Mouse (Mus musculus) neural tube, embryonic 14.5 days (tissue): ENCODE measurements at regions not wholly inside any gene's neighbourhood (a gene's known extent, or its start where the extent isn't known, plus 50 kb on each side); places are given as distances from the start of the nearest gene placed in this dataset.

Experiments
- ATAC-seq: fragments of 200-750 bp; cut with Nextera tagmentation; 2 replicates; pipeline ENCODE4 v1.8.0; 2017; ENCODE audit warnings: low read depth, mild to moderate bottlenecking, moderate TSS enrichment, moderate library complexity
- H3K27ac ChIP-seq: fragments of 300-500 bp; sonication (generic); 2 replicates; pipeline ENCODE4 v1.5.1; 2014; ENCODE audit warnings: low read depth, mild to moderate bottlenecking, control low read depth, low read length, moderate library complexity, mixed read lengths
- H3K27me3 ChIP-seq: fragments of 300-500 bp; sonication (generic); 2 replicates; pipeline ENCODE4 v1.6.1; 2014; ENCODE audit warnings: low read length; ENCODE audit not compliant: control insufficient read depth, insufficient read depth
- H3K36me3 ChIP-seq: fragments of 300-500 bp; sonication (generic); 2 replicates; pipeline ENCODE4 v1.6.1; 2014; ENCODE audit warnings: low read length, mixed read lengths; ENCODE audit not compliant: control insufficient read depth, insufficient read depth
- H3K4me1 ChIP-seq: fragments of 300-500 bp; sonication (generic); 2 replicates; pipeline ENCODE4 v1.6.1; 2014; ENCODE audit warnings: low read length; ENCODE audit not compliant: control insufficient read depth, insufficient read depth
- H3K4me2 ChIP-seq: fragments of 300-500 bp; sonication (generic); 2 replicates; pipeline ENCODE4 v1.6.1; 2014; ENCODE audit warnings: mild to moderate bottlenecking, low read depth, low read length, control low read depth
- H3K4me3 ChIP-seq: fragments of 300-500 bp; sonication (generic); 2 replicates; pipeline ENCODE4 v1.5.1; 2014; ENCODE audit warnings: low read depth, low read length, control low read depth, mixed read lengths
- H3K9ac ChIP-seq: fragments of 300-500 bp; sonication (generic); replicated peaks from 2 replicates; pipeline ENCODE4 v1.6.1; 2014; ENCODE audit warnings: low read depth, mild to moderate bottlenecking, control low read depth, low read length, mixed read lengths
- H3K9me3 ChIP-seq: fragments of 300-500 bp; sonication (generic); 2 replicates; pipeline ENCODE4 v1.6.1; 2016; ENCODE audit warnings: low read length; ENCODE audit not compliant: control insufficient read depth
- WGBS: fragments of 180-500 bp; shearing (Covaris S2); extraction: QIAGEN DNeasy Blood & Tissue Kit; methylation state at CpG from one replicate; pipeline ENCODE4 v1.1.7; 2014; 5-methylcytosine and 5-hydroxymethylcytosine counted together

DNA sequence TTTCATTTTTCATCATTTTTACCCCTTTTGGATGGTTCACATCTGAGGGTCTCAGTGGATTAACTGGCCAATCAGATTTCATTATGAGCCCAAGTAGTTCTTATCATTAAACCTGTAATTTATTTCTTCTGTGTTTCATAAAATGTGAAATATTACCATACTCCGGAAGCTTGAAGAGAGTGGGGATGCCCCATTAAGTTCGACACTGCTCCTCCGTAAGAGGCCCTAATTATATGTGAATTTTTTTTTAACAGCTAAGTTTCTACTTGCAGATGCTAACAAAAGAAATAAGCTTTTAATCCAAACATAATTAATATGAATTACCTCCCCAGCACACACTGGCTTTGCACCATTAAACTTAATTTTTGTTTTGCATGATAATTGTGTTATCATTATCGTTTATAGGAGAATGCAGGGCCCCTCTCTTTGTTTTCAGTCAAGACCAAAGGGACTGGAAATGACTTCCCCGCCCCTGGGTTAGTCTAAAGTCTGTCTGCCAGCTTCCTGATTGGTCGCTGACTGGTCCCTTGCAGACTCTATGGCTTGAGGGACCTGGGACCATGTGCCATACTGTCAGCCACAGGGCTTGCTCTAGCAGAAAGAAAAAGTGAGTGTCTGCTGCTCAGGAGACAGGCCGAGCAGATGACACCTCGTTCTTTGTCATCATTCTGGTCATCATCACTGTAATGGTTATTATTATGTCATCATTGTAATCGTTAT is 270.9 kb upstream of the Zfp703 start:
- Histone ChIP-seq H3K36me3 (no peaks in the 10 kb centered on the region), H3K27ac (no peak overlapping the region), H3K27me3 (no peaks in the 10 kb centered on the region), H3K4me3 (no peak overlapping the region), H3K4me1 (no peaks in the 10 kb centered on the region), H3K9ac (no peak overlapping the region), H3K9me3 (no peaks in the 10 kb centered on the region), H3K4me2 (no peak overlapping the region)
- WGBS = 30% methylated on average over 9 of the region's 9 CpGs
- peak; percentile 58 for ATAC-seq

DNA sequence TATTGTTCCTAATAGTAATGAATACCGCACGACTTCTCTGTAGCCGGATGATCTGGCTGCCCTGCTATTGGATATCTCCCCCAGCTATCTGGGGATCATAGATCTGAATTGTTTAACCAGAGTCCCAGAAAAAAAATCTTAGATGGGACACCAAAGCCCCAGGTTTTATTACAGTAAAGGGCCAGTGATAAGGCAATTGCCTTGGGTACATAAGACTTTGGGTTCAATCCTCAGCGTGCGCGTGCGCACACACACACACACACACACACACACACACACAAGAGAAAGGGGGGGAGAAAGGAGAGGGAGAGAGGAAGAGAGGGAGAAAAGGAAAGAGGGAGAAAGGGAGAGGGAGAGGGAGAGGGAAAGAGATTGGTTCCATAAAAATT is 270.4 kb upstream of the Zfp703 start:
- H3K4me2 ChIP-seq = no peak overlapping the region
- WGBS = 80% methylated on average over 7 of the region's 7 CpGs
- H3K27ac ChIP-seq = no peak overlapping the region
- H3K4me1 ChIP-seq = no peaks in the 10 kb centered on the region
- no peaks in the 10 kb centered on the region for H3K9me3 ChIP-seq
- no peaks in the 10 kb centered on the region for H3K36me3 ChIP-seq
- no peak for ATAC-seq
- no peak overlapping the region for H3K4me3 ChIP-seq
- H3K27me3 ChIP-seq = no peaks in the 10 kb centered on the region
- no peak overlapping the region for H3K9ac ChIP-seq

DNA sequence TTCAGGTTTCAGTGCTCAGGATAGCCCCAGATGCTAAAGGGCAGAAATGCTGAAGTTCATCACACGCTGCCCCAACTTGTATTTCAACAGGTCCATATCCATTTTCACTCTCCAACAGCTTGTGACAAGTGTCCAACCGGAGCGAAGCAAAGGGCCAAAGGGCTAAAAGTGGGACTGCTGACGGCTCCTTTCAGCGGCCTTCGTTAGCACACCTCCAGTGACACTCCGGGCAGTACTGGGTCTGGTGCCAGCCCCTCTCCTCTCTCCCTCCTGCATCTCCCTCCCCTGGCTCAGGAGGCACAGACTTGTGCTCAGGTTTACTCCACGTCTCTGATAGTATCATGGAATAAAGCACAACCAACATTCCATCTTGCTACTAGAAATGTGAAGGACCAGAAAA is 263.3 kb upstream of the Zfp703 start:
- Histone ChIP-seq H3K4me2 (no peak overlapping the region), H3K4me3 (no peak overlapping the region), H3K27ac (no peak overlapping the region), H3K9me3 (no peaks in the 10 kb centered on the region), H3K4me1 (no peaks in the 10 kb centered on the region), H3K36me3 (no peaks in the 10 kb centered on the region), H3K9ac (no peak overlapping the region), H3K27me3 (no peaks in the 10 kb centered on the region; the same call in 1 of the 2 replicates)
- WGBS = 96% methylated on average over 8 of the region's 8 CpGs
- no peak for ATAC-seq

DNA sequence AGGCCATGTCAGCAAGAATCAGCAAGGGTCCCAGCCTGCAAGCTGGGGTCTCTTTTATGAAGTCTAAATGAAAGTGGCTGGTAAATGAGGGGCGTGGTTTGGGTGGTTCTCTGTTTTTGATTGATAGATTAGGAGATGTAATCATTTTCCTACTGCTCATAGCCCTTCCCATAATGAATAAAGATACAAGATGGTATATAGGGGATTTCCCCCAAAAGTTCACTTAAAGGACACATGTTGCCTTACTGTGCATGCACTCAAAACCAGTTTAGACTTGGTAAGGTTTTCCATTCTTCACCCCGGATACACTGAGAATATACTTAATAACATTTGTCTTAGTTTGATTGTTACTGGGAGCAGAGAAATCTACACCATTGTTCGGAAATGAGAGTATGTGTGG is 262.4 kb upstream of the Zfp703 start:
- Histone ChIP-seq H3K9ac (no peak overlapping the region), H3K9me3 (no peaks in the 10 kb centered on the region), H3K27me3 (no peaks in the 10 kb centered on the region; the same call in 1 of the 2 replicates), H3K4me2 (no peak overlapping the region), H3K4me3 (no peak overlapping the region), H3K4me1 (no peaks in the 10 kb centered on the region), H3K36me3 (no peaks in the 10 kb centered on the region), H3K27ac (no peak overlapping the region)
- ATAC-seq = no peak
- WGBS = 91% methylated on average over 3 of the region's 3 CpGs

DNA sequence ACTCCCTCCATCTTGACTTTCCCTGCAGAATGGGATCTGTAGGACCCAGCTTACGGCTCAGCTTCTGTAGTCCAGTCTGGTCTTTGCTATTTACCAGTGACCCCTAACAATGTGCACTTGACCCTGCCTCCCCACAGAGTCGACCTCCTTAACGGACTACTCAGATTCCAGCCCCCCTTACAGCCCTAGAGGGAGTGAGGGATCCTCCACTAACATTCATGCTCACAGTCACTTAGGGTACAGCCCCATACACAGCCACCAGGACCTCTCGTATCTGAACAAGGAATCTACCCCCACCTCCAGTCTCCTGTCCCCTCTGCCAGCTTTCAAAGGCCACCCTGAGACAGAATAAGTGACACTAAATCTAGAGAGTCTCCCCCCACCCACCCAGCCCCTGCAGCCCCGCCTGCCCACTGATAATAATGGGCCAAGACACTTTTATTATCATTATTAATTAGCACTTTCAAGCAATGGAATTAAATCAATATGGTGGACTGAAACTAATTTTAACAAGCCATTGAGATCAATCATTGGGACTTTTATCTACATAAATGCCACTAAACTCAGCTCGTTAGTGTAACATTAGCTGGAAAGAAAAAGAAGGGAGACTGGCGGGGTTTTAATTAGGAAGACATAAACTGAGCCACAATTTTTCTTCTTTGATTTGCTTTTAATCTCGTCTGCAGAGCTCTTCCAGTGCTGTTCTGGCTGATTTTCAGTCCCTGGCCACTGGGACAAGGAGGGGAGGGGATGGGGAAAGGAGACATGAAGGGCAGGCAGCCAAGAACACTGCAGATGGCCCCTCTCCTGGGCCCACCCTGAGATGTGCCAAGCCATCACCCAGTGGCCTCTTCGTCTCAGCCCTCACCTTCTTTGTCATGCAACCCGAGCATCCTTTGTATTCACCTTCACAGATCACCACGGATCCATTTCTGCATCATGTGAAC is 258.4 kb upstream of the Zfp703 start:
- Histone ChIP-seq H3K4me3 (no peak overlapping the region), H3K9ac (no peak overlapping the region), H3K27ac (no peak overlapping the region), H3K36me3 (no peaks in the 10 kb centered on the region), H3K27me3 (no peaks in the 10 kb centered on the region; the same call in 1 of the 2 replicates), H3K4me2 (no peak overlapping the region), H3K4me1 (no peaks in the 10 kb centered on the region), H3K9me3 (no peaks in the 10 kb centered on the region)
- peak; percentile 86 for ATAC-seq
- WGBS = 23% methylated on average over 11 of the region's 11 CpGs

DNA sequence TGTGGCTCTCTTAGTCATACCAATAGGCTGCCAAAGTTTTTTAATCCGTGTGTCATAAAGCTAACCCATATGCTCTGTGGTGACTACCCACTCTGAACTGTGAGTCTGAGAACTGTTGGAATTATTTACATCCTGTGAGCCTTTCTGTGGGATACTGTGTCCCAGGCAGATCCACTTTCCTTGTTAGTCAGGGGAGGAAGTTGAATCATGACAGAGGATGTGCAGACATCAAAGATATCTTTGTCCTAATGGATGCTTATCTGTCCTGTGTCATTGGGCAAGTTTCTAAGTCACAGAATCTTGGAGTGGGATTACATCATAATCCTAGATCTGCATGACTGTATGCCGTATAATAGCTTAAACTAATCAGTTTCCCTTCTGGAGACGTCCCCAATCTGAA is 254.4 kb upstream of the Zfp703 start:
- H3K4me3 ChIP-seq = no peak overlapping the region

DNA sequence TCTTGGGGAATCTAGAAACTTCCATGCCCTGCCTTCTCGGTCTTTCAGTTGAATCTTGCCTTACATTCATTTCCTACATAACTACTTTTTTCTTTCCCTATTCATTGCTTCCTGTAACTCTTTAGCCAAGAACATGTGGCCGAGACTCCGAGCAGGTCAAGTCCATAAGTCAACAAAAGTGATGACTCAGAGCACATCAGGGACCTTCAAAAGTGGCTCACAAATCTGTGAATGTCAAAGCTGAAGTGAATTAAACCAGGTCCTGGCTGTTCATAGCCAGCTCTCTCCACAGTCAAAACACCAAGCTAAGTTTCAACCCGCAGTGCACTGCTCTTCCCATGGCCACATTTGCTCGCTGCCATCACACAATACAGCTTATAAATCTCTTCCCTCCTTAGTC is 252.5 kb upstream of the Zfp703 start:
- H3K4me3 ChIP-seq = no peak overlapping the region
- no peak overlapping the region for H3K9ac ChIP-seq
- WGBS = 80% methylated on average over 5 of the region's 5 CpGs
- no peaks in the 10 kb centered on the region for H3K36me3 ChIP-seq
- no peak overlapping the region for H3K27ac ChIP-seq
- H3K4me2 ChIP-seq = no peak overlapping the region
- H3K9me3 ChIP-seq = no peaks in the 10 kb centered on the region
- ATAC-seq = no peak
- H3K27me3 ChIP-seq = no peaks in the 10 kb centered on the region
- no peaks in the 10 kb centered on the region for H3K4me1 ChIP-seq

More for the DNA sequence above, 254.4 kb upstream of the Zfp703 start:
- 82% methylated on average over 3 of the region's 3 CpGs for WGBS
- Histone ChIP-seq H3K36me3 (no peaks in the 10 kb centered on the region), H3K9ac (no peak overlapping the region), H3K4me2 (no peak overlapping the region), H3K27me3 (no peaks in the 10 kb centered on the region), H3K4me1 (no peaks in the 10 kb centered on the region), H3K27ac (no peak overlapping the region), H3K9me3 (no peaks in the 10 kb centered on the region)
- ATAC-seq = no peak

DNA sequence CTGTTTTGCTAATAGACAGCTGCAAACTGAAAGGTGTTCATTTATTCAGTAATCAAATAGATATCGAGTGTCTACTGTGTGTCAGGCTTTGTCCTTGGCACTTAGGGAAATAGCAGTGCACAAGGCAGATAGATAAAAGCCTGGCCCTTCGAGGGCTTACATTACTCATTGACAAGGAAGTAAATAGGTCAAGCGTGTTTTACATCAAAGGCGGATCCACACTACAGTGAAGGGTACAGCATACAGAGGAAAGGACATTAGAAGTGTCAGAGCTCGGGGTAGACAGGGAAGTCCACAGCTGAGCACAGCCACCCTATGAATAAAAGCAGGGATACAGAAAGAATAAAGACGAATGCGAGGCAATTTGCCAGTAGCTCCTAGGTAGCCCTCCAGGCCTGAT is 251.6 kb upstream of the Zfp703 start:
- H3K36me3 ChIP-seq = no peaks in the 10 kb centered on the region
- H3K9me3 ChIP-seq = no peaks in the 10 kb centered on the region
- WGBS = 72% methylated on average over 7 of the region's 7 CpGs
- no peak overlapping the region for H3K4me3 ChIP-seq
- ATAC-seq = no peak
- no peaks in the 10 kb centered on the region for H3K4me1 ChIP-seq
- no peak overlapping the region for H3K27ac ChIP-seq
- no peak overlapping the region for H3K4me2 ChIP-seq
- no peak overlapping the region for H3K9ac ChIP-seq
- H3K27me3 ChIP-seq = no peaks in the 10 kb centered on the region

DNA sequence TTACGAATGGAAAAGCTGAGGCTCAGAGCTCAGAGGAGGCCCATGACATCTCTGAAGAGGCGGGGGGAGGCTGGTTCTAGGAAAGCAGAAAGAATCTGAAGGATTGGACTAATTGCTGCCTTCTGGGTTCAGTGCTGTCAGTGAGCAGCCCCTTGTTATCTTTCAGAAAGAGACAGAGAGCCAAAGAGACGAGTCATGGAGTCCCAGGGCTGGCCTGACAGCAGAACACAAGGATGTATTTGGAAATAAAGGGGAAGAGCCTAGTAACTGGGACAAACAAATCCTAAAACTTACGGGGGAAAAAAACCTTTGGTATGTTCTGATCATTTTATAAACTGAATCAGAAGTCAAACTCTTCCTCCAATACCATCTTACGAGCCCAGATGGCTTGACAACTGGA is 247.8 kb upstream of the Zfp703 start:
- no peak for ATAC-seq
- WGBS = 83% methylated on average over 5 of the region's 5 CpGs
- H3K9me3 ChIP-seq = no peaks in the 10 kb centered on the region

More for the DNA sequence above, 247.8 kb upstream of the Zfp703 start:
- H3K4me1 ChIP-seq = no peaks in the 10 kb centered on the region
- H3K4me3 ChIP-seq = no peak overlapping the region
- H3K4me2 ChIP-seq = no peak overlapping the region
- no peaks in the 10 kb centered on the region for H3K27me3 ChIP-seq
- H3K27ac ChIP-seq = no peak overlapping the region
- no peak overlapping the region for H3K9ac ChIP-seq
- no peaks in the 10 kb centered on the region for H3K36me3 ChIP-seq
